Mouse (Mus musculus) kidney, postnatal 4 days (tissue): ENCODE data around the gene Gm3435.
"Not testable (repeated sequence)": the region's sequence is repeated elsewhere in the genome, so short reads cannot be mapped to it uniquely, and the experiment has no call there.

Source experiments
- DNase-seq, 2 experiments: peaks; one replicate each; pipeline ENCODE4 v3.0.0; 2021; ENCODE audit warnings: mixed read lengths in 2 of 2

Gene Gm3435

GRCm38 (mm10) chr17:15041175-15041729 lies 31.3 kb downstream of the Gm3435 start, which contains the start of the genes Ermard, Tcte3 and Gm3448:
Gene Ermard, plus strand, starts transcription at chr17:15041208.
Gene Tcte3, minus strand, starts transcription at chr17:15041488.
Gene Gm3448, minus strand, starts transcription at chr17:15041537.
- peak; percentile 46 to 72 for DNase-seq

DNA sequence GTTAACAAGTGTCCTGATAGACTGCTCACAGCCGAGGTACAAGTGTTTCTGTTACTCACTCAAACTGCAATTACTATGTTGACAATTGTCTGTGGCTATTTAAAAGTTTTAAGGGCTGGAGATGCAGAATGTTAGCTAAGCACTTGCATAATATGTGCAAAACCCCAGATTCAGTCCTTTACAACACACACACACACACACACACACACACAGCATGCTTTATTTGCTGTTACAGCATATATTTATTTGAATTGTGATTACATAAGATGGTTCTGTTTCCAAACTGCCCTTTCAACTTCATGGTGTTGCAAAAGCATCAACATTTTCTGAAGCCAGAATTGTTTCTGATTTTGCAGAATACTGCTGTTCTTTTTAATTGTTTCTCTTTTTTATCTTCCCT lies 40.4 kb downstream of the Gm3435 start:
- DNase-seq: not testable (repeated sequence)

DNA sequence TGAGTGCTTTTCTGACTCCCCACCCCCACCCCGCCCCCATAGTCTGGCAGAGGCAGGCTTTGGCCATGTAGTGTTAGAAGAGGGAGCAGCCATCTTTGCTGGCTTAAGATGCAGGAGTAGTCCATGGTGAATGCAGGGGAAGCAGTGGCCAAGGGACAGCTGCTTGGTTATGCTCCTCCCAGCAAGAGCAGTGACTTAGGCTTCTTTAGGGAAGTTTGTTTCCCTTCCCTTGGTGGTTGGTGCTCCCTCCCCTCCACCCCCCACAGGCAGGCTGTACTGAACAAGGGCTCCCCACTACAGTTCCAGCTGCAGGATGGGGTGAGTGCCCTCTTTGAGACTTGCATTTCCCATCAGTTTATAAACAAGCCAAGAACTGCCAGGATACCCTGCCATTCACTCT lies 42.8 kb downstream of the Gm3435 start:
- DNase-seq: not testable (repeated sequence)

DNA sequence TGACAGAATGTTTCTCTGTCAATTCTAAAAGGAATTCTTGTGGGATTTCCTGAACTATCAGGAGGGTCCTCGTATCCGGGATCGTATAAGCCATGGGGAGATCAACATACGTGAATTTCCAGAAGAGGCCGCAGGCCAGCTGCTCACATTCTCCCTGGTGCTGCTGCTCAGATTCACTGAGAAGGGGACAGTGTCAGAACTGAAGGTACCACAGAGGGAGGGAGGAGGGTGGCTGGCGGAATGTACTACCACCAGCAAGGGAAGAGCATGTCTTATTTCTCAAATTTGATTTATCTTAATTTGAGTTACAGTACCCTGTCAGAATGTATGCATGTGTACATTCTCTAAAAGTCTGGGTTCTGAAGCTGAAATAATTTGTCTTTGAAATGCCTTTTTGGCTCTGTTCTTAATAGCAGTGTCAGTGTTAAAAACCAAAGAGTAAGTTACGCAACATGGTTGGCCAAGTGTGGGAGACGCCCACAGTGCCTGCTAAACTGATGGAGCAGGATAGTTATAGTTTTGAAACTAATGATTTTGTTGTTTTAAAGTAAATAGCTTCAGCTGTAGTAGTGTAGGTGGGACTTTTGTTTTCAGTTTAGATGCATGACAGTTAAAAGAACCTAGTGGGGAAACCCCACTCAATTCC lies 43.3 kb downstream of the Gm3435 start:
- not testable (repeated sequence) for DNase-seq

GRCm38 (mm10) chr17:15053829-15054200 lies 43.8 kb downstream of the Gm3435 start:
- DNase-seq: peak in 1 of 2 experiments; percentile 9

GRCm38 (mm10) chr17:15055925-15056324 lies 45.9 kb downstream of the Gm3435 start:
- DNase-seq: no peak

GRCm38 (mm10) chr17:15058161-15058591 lies 48.2 kb downstream of the Gm3435 start:
- DNase-seq: no peak

- no peak for DNase-seq
These were observed 49.7 kb downstream of the Gm3435 start for GRCm38 (mm10) chr17:15059646-15060045.

GRCm38 (mm10) chr17:15060356-15060755 lies 50.4 kb downstream of the Gm3435 start:
- DNase-seq: no peak

- DNase-seq: peak; percentile 67 to 77
These were observed 55.5 kb downstream of the Gm3435 start for GRCm38 (mm10) chr17:15065391-15066024.

DNA sequence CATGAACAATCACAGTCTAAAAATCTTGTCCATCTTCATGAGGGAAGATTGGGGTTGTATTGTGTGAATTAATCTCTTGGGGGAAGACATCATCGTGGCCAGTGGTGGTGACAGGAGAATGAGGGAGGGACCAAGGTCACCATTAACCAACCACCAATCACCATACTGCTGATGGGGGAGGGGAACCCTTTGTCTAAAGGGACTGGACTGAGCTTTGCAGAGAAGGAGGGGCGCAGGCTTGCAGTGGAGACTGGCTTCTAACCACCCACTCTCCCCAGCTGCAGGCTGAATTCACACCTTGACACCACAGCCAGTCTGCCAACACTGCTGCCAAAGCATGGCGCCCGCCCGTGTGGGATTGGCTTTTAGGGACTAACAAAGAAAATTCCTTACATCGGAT lies 56.1 kb downstream of the Gm3435 start:
- DNase-seq: peak; percentile 38 to 61

DNA sequence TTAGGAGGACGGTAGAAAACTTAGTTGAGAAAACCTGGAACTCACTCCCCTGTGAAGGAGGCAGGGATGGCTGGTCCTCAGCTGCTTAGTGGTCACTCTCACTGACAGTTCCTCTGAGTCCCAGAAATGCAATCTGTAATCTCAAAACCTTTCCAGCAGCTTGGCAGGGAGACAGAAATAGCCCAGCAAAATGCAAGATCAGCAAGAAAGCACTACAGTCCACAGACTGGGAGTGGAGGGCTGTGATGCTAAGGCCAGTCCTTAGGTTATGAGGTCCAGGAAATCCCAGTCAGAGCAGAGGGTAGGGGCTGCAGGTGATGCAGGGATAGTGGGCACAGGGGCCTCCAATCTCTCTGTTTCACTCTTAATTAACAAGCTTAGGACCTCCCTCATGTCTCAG lies 56.9 kb downstream of the Gm3435 start:
- DNase-seq: no peak

GRCm38 (mm10) chr17:15068040-15068792 lies 58.2 kb downstream of the Gm3435 start:
- DNase-seq: no peak

- peak; percentile 25 to 42 for DNase-seq
These were observed 59.1 kb downstream of the Gm3435 start for GRCm38 (mm10) chr17:15069124-15069523.
